Mouse (Mus musculus) ES-E14 (cell line): ENCODE data around the gene Tmem59l. TPM values are rescaled to one million over a fixed set of nuclear protein-coding genes. Genes with fewer than 3 reads are reported as not detected.
A peak's percentile ranks its signal among the peaks of the same experiment; 100 is the strongest.

ENCODE experiments used
- DNase-seq: peaks from one replicate; pipeline ENCODE4 v3.0.0-alpha.2; 2013; ENCODE audit warnings: low read depth, low spot score
- H3K27ac ChIP-seq: 2 replicates; pipeline ENCODE4 v1.5.1; 2012; ENCODE audit warnings: low read depth, mild to moderate bottlenecking, low read length, moderate library complexity, mixed read lengths; ENCODE audit not compliant: poor library complexity, insufficient read depth, severe bottlenecking
- H3K36me3 ChIP-seq: 2 replicates; pipeline ENCODE4 v1.6.1; 2012; ENCODE audit warnings: mild to moderate bottlenecking, low read length, moderate library complexity, mixed read lengths; ENCODE audit not compliant: control insufficient read depth, poor library complexity, insufficient read depth, severe bottlenecking
- H3K4me1 ChIP-seq, 2 experiments: fragments of 150-350 bp in 1 of 2; sonication (generic) in 1 of 2; 2 replicates each; pipeline ENCODE4 v1.6.1; 2012; ENCODE audit warnings: low read length in 2 of 2, mild to moderate bottlenecking in 1 of 2, mixed read lengths in 1 of 2; ENCODE audit not compliant: control insufficient read depth in 2 of 2, insufficient read depth in 2 of 2, poor library complexity in 1 of 2
- H3K4me3 ChIP-seq, 2 experiments: fragments of 150-350 bp in 1 of 2; sonication (generic) in 1 of 2; 2 replicates each; pipeline ENCODE4 v1.5.1; 2012; ENCODE audit warnings: low read length in 2 of 2, low read depth in 1 of 2, mild to moderate bottlenecking in 1 of 2, mixed read lengths in 1 of 2; ENCODE audit not compliant: insufficient read depth in 1 of 2, poor library complexity in 1 of 2, severe bottlenecking in 1 of 2
- H3K9ac ChIP-seq: 2 replicates; pipeline ENCODE4 v1.6.1; 2012; ENCODE audit warnings: low read depth, mild to moderate bottlenecking, low read length, mixed read lengths; ENCODE audit not compliant: poor library complexity, insufficient read depth, severe bottlenecking
- H3K9me3 ChIP-seq: fragments of 150-350 bp; sonication (generic); 2 replicates; pipeline ENCODE4 v1.6.1; 2012; ENCODE audit warnings: low read depth, mild to moderate bottlenecking, low read length; ENCODE audit not compliant: control insufficient read depth, insufficient read depth
- CHD2 ChIP-seq: IDR thresholded peaks from 2 replicates; pipeline ENCODE4 v1.6.1; 2014; ENCODE audit warnings: mild to moderate bottlenecking, low read depth, low read length, inconsistent platforms
- HCFC1 ChIP-seq: IDR thresholded peaks from 2 replicates; pipeline ENCODE4 v1.6.1; 2012; ENCODE audit warnings: low read length, inconsistent platforms, borderline replicate concordance; ENCODE audit not compliant: insufficient read depth
- MAFK ChIP-seq: IDR thresholded peaks from 2 replicates; pipeline ENCODE4 v1.6.1; 2014; ENCODE audit warnings: mild to moderate bottlenecking, low read depth, low read length, inconsistent platforms; ENCODE audit not compliant: insufficient read depth
- ZC3H11A ChIP-seq: IDR thresholded peaks from 2 replicates; pipeline ENCODE4 v1.6.1; 2012; ENCODE audit warnings: low read depth, mild to moderate bottlenecking, inconsistent platforms, low read length, borderline replicate concordance
- ZNF384 ChIP-seq: IDR thresholded peaks from 2 replicates; pipeline ENCODE4 v1.6.1; 2012; ENCODE audit warnings: low read depth, low read length, inconsistent platforms
- in situ Hi-C, 2 experiments: fragments of 600-800 bp; cut with MboI; formaldehyde crosslinking; loops; one replicate each; pipeline ENCODE4 v1.15.1; 2025; ENCODE audit warnings: low sequenced_read_pairs in 2 of 2, inconsistent platforms in 1 of 2; ENCODE audit not compliant: unreplicated experiment in 2 of 2
- total RNA-seq: library from RNA; depleted of rRNA; stranded (reverse); fragments of 300-350 nt; gene quantifications from 2 replicates; pipeline ENCODE4 v1.2.3, GENCODE M21; 2012

The Tmem59l gene
- total RNA-seq, 1 experiment, result 5.3 TPM

DNA sequence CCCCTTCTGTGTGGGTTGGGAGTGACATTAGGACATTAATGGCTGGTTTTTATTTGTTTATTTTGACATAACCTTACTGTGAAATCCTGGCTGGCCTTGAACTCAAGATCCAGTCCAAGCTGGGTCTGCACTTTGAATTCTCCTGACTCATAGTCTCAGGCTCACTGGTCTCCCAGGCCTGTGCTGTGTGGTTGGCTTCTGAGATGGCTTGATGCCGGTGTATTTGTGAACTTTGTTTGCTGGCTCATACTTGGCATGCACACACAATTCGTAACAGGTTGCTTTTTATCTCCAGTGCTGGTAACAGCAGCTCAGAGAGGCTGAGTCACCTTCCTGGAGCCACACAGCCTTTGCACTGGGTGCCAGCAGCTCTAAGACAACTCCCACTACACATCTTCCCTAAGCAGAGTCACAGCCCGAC is 42.6 kb upstream of the Tmem59l start:
- Histone ChIP-seq H3K9ac (no peak overlapping the region), H3K36me3 (peaks cover 40% of the 10 kb centered on the region), H3K4me3 (no peak overlapping the region), H3K4me1 (peaks cover 0 to 8% of the 10 kb centered on the region in 2 experiments; a peak in 1 of 4 replicates), H3K27ac (no peak overlapping the region), H3K9me3 (no peaks in the 10 kb centered on the region)
- TF ChIP-seq ZNF384, result no peak
- TF ChIP-seq MAFK, result no peak
- TF ChIP-seq ZC3H11A, result no peak
- no peak for TF ChIP-seq CHD2
- no peak for TF ChIP-seq HCFC1
- in situ Hi-C loops, result no loop called here
- no peak for DNase-seq

DNA sequence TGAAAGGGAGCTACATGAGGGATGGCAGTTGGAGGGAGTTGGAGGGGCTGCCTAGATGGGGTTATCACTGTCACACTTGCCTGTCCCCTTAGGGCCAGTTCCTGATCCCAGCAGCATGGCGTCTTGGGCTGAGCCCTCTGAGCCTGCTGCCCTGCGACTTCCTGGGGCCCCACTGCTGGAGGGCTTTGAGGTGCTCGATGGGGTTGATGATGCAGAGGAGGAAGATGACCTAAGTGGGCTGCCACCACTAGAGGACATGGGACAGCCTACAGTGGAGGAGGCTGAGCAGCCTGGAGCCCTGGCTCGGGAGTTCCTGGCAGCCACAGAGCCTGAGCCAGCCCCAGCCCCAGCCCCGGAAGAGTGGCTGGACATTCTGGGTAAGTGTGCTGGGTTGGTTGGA is 42.1 kb upstream of the Tmem59l start:
- Histone ChIP-seq H3K9ac (peak overlapping the region; percentile 9; the same call in 1 of the 2 replicates), H3K4me3 (no peak overlapping the region), H3K36me3 (peaks cover 35% of the 10 kb centered on the region), H3K9me3 (no peaks in the 10 kb centered on the region), H3K4me1 (peaks cover 0 to 8% of the 10 kb centered on the region in 2 experiments; a peak in 1 of 4 replicates), H3K27ac (no peak overlapping the region)
- TF ChIP-seq MAFK (no peak), ZNF384 (no peak)
- no peak for DNase-seq
- in situ Hi-C loops, result no loop called here

DNA sequence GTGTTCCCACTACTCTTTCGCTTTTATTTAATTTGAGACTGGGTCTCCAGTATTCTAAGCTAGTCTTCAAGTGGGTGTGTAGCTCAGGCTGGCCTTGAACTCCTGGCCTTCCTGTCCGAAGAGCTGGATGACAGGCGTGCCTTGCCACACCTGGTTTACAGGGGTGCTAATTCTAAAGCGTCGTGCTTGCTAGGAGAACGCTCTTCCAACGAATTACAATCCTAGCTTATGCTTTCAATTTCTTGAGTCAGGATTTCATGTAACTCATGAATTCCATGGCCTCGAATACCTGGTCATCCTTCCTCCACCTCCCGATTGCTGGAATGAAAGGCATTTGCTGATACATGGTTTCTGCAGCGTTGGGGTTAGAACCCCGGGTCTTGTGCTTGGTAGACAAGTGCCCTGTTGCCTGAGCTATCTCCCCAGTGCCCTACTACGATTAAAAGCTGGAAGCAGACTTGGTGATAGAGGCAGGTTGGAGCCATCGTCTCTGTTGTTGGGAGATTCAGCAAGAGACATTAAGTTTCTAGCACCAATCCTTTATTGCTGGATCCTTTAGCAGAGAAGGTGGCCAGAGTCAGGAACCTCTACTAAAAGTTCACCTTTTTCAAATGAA is 41.1 kb upstream of the Tmem59l start:
- peak overlapping the region; percentile 89; the same call in 1 of the 2 replicates for H3K27ac ChIP-seq

DNA sequence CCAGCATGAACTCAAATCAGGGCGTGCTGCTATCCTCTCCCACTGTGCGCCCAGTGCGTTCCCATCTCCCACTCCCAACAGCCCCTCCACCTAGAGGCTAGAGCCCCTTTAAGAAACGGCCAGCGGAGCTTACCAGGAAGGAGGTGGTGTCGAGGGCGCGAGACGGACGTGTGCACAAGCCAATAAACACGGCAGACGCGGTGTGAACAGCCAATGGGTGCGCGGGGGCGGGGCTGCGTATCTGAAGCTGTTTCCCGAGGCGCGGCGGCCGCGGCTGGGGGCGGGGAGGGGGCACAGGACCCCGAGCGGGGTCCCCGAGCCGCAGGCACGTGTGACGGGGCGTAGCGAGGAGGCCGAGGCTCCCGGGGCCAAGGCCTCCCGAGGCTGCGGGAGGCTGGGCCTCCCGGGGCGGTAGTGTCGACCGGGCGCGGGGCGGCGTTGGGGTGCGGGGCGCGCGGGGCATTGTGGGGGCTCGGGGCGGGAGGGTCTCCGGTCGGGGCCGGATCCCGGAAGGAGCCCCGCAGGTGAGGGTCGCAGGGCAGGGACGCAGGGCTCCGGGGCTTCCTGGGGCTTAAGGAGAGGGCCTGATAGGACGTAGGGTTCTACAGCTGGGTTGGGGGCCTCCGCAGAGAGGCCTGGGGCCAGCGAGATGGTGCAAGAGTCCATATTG is 40.5 kb upstream of the Tmem59l start, which contains the start of the genes Fkbp8 and Kxd1:
Gene Fkbp8, plus strand, starts transcription at position 213 of the 670 bp plus-strand sequence.
Gene Kxd1, minus strand, starts transcription at position 445 of the 670 bp plus-strand sequence.
- in situ Hi-C loops, result no loop called here

More for the DNA sequence above, 41.1 kb upstream of the Tmem59l start:
- no peak for TF ChIP-seq HCFC1
- no peak for TF ChIP-seq ZC3H11A
- TF ChIP-seq CHD2, result no peak
- TF ChIP-seq MAFK, result no peak
- TF ChIP-seq ZNF384, result no peak
- peak overlapping the region; percentile 94 to 99 for H3K4me3 ChIP-seq
- peak overlapping the region; percentile 93 for H3K9ac ChIP-seq
- peaks cover 27% of the 10 kb centered on the region for H3K36me3 ChIP-seq
- peaks cover 0 to 8% of the 10 kb centered on the region in 2 experiments; a peak in 1 of 4 replicates for H3K4me1 ChIP-seq
- H3K9me3 ChIP-seq, result no peaks in the 10 kb centered on the region
- DNase-seq, result no peak
- in situ Hi-C loops, result no loop called here

More for the DNA sequence above, 40.5 kb upstream of the Tmem59l start, which contains the start of the genes Fkbp8 and Kxd1:
- peak; percentile 90 for TF ChIP-seq CHD2
- TF ChIP-seq ZNF384, result no peak
- no peak for TF ChIP-seq HCFC1
- Histone ChIP-seq H3K9ac (peak within 1 kb of the TSS; percentile 93), H3K36me3 (peaks cover 24% of the 10 kb centered on the region), H3K9me3 (no peaks in the 10 kb centered on the region), H3K4me3 (peak within 1 kb of the TSS; percentile 94 to 99), H3K27ac (peak within 1 kb of the TSS; percentile 89), H3K4me1 (peaks cover 0 to 8% of the 10 kb centered on the region in 2 experiments; a peak in 1 of 4 replicates)
- peak; percentile 91 for DNase-seq
